Mouse (Mus musculus): ENCODE measurements at regions not wholly inside any gene's neighbourhood (a gene's known extent, or its start where the extent isn't known, plus 50 kb on each side); places are given as distances from the start of the nearest gene placed in this dataset.
"Not testable (repeated sequence)": the region's sequence is repeated elsewhere in the genome, so short reads cannot be mapped to it uniquely, and the experiment has no call there.

DNA sequence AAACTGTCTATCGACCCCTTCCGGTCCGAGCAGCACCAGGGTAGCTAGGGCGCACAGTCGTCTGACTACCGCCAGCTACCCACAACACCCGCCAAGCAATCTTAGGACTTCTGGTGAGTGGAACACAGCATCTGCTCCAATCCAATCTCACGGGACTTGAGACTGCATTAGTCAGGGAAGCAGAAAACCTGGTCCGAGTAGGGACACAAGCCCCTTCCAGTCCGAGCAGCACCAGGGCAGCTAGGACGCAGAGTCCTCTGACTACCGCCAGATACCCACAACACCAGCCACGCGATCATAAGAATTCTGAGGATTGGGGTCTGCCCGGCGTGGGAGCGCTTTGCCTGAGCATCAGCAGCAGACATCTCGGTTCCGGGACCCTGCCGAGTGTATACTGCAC is 79.6 kb downstream of the Gm10715 start:
- not testable (repeated sequence) for DNase-seq (ENCODE audit: low read depth, low spot score); H3K27me3 ChIP-seq (ENCODE audit: control insufficient read depth, insufficient read depth, low read length, poor library complexity, severe bottlenecking); H3K36me3 ChIP-seq (ENCODE audit: control insufficient read depth, insufficient read depth, low read length, poor library complexity, severe bottlenecking)

DNA sequence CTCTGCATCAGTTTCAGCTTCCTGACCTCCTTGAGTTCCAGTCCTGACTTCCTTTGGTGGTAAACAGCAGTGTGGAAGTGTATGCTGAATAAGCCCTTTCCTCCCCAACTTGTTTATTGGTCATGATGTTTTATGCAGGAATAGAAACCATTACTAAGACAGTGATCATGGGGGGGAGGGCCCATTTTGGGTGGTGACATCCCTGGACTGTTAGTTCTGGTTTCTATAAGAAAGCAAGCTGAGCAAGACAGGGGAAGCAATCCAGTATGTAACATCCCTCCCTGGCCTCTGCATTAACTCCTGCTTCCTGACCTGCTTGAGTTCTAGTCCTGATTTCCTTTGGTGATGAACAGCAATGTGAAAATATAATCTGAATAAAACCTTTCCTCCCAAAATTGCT is 124.5 kb downstream of the Gm10715 start:
- no peaks in the 10 kb centered on the region for H3K27me3 ChIP-seq (ENCODE audit: control insufficient read depth, insufficient read depth, low read length, poor library complexity, severe bottlenecking)
- H3K36me3 ChIP-seq (ENCODE audit: control insufficient read depth, insufficient read depth, low read length, poor library complexity, severe bottlenecking): no peaks in the 10 kb centered on the region
- DNase-seq (ENCODE audit: low read depth, low spot score): no peak

- DNase-seq (ENCODE audit: low read depth, low spot score): no peak
- Histone ChIP-seq H3K36me3 (ENCODE audit: control insufficient read depth, insufficient read depth, low read length, poor library complexity, severe bottlenecking) (no peaks in the 10 kb centered on the region), H3K27me3 (ENCODE audit: control insufficient read depth, insufficient read depth, low read length, poor library complexity, severe bottlenecking) (no peaks in the 10 kb centered on the region)
Measured at GRCm38 (mm10) chr9:3184343-3184742, 147.7 kb downstream of the Gm10715 start.

GRCm38 (mm10) chr9:3199151-3200018 is 135.6 kb upstream of the Alkbh8 start:
- no peaks in the 10 kb centered on the region for H3K27me3 ChIP-seq (ENCODE audit: control insufficient read depth, insufficient read depth, low read length, poor library complexity, severe bottlenecking)
- no peak for DNase-seq (ENCODE audit: low read depth, low spot score)

DNA sequence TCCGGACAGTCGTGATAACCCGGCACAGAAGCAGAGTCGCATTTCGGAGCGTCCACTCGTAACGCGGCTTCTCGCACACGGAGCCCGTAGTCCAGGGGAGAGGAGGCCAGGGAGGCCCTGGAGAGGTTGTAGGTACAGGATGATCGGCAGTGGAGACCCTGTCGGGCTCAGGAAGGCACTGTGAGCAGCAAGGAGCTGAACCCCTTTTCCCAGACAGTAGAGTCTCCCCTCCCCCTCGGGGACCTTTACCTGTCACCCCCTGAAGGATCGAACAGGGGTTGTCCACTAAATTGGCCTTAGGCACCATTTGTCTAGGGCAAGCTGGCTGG is 135.0 kb upstream of the Alkbh8 start:
- DNase-seq (ENCODE audit: low read depth, low spot score); H3K27me3 ChIP-seq (ENCODE audit: control insufficient read depth, insufficient read depth, low read length, poor library complexity, severe bottlenecking); H3K36me3 ChIP-seq (ENCODE audit: control insufficient read depth, insufficient read depth, low read length, poor library complexity, severe bottlenecking): not testable (repeated sequence)

More at GRCm38 (mm10) chr9:3199151-3200018, 135.6 kb upstream of the Alkbh8 start:
- no peaks in the 10 kb centered on the region for H3K36me3 ChIP-seq (ENCODE audit: control insufficient read depth, insufficient read depth, low read length, poor library complexity, severe bottlenecking)

GRCm38 (mm10) chr9:3208120-3208519 is 126.8 kb upstream of the Alkbh8 start:
- not testable (repeated sequence) for H3K27me3 ChIP-seq (ENCODE audit: control insufficient read depth, insufficient read depth, low read length, poor library complexity, severe bottlenecking); H3K36me3 ChIP-seq (ENCODE audit: control insufficient read depth, insufficient read depth, low read length, poor library complexity, severe bottlenecking); DNase-seq (ENCODE audit: low read depth, low spot score)

GRCm38 (mm10) chr9:3258396-3259300 is 76.3 kb upstream of the Alkbh8 start:
- peak; percentile 98 for DNase-seq (ENCODE audit: low read depth, low spot score)
- H3K36me3 ChIP-seq (ENCODE audit: control insufficient read depth, insufficient read depth, low read length, poor library complexity, severe bottlenecking): no peaks in the 10 kb centered on the region
- H3K27me3 ChIP-seq (ENCODE audit: control insufficient read depth, insufficient read depth, low read length, poor library complexity, severe bottlenecking): no peaks in the 10 kb centered on the region

DNA sequence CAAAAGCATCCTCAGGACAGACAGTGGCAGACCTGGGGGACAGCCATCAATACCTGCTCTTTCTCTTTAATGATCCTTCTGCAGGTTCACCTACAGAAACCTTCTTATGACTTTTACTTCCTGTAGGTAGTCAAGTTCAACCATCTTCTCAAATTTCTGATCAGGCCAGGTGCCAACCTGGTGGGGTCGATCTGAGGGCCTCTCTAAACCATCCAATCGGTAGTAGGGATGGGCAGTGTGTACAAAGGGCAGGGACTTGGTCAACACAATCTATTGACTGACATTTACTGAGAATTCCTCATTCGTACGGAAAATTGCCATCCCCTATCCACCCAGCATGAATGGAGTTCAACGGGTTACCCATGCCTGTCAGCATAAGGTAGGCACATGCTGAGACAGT is 74.8 kb upstream of the Alkbh8 start:
- Histone ChIP-seq H3K36me3 (ENCODE audit: control insufficient read depth, insufficient read depth, low read length, poor library complexity, severe bottlenecking) (no peaks in the 10 kb centered on the region), H3K27me3 (ENCODE audit: control insufficient read depth, insufficient read depth, low read length, poor library complexity, severe bottlenecking) (no peaks in the 10 kb centered on the region)
- peak; percentile 67 for DNase-seq (ENCODE audit: low read depth, low spot score)

DNA sequence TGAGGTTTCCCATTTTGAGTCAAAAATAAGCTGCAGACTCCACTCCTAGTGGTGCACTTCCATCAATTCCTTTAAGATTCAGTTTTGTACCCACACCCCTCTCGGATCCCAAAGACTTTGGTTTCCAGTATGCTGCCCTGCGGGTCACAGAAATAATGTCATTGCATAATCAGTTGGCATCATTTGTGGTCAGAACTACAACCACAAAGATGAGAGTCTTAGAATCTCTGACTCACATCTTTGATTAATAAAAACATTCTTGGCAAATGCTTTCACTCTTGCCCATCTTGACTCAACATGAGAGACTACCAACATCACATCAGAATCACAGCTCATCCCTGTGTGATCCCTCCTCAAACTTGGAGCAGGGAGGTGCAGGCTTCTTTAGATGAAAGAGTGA is 74.1 kb upstream of the Alkbh8 start:
- no peak for DNase-seq (ENCODE audit: low read depth, low spot score)
- H3K27me3 ChIP-seq (ENCODE audit: control insufficient read depth, insufficient read depth, low read length, poor library complexity, severe bottlenecking): no peaks in the 10 kb centered on the region
- no peaks in the 10 kb centered on the region for H3K36me3 ChIP-seq (ENCODE audit: control insufficient read depth, insufficient read depth, low read length, poor library complexity, severe bottlenecking)

DNA sequence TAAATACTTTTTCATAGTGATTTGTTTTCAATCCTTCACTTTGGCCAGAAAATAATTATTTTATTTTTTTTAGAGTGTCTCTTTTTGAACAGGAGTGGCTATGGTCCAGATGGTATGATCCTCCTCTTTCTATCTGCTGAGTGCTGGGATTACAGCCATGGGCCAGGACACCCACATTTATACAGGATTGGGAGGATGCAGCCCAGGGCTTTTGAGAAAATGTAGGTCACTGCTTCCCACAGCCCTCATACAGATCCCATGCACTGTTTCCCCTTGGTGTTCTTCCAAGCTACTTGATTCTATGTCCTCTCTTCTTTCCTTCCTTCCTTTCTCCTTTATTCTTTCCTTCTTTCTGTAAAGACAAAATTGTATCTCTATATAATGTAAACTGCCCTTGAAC is 70.5 kb upstream of the Alkbh8 start:
- Histone ChIP-seq H3K36me3 (ENCODE audit: control insufficient read depth, insufficient read depth, low read length, poor library complexity, severe bottlenecking) (no peaks in the 10 kb centered on the region), H3K27me3 (ENCODE audit: control insufficient read depth, insufficient read depth, low read length, poor library complexity, severe bottlenecking) (no peaks in the 10 kb centered on the region)
- no peak for DNase-seq (ENCODE audit: low read depth, low spot score)

GRCm38 (mm10) chr9:3280496-3280895 is 54.4 kb upstream of the Alkbh8 start:
- not testable (repeated sequence) for H3K36me3 ChIP-seq (ENCODE audit: control insufficient read depth, insufficient read depth, low read length, poor library complexity, severe bottlenecking); H3K27me3 ChIP-seq (ENCODE audit: control insufficient read depth, insufficient read depth, low read length, poor library complexity, severe bottlenecking); DNase-seq (ENCODE audit: low read depth, low spot score)

GRCm38 (mm10) chr9:3281906-3282305 is 53.0 kb upstream of the Alkbh8 start:
- not testable (repeated sequence) for H3K36me3 ChIP-seq (ENCODE audit: control insufficient read depth, insufficient read depth, low read length, poor library complexity, severe bottlenecking); H3K27me3 ChIP-seq (ENCODE audit: control insufficient read depth, insufficient read depth, low read length, poor library complexity, severe bottlenecking); DNase-seq (ENCODE audit: low read depth, low spot score)

DNA sequence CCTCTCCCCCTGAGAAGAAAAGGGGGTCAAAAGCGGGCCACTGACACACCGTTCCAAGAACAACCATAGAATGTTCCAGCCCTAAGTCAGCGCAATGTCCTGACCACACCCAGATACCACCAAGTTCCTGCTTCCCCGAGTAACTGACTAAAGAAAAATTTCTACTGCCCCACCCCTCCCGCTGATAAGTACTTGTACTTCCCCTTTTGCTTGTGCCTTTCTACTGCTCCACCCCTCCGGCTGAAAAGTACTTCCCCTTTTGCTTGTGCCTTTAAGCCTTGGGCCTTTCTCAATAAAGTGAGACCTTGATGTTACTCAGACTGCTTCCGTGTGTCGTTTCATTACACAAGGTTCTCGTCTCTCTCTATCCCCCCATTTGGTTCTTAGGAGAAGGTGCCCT is 51.6 kb upstream of the Alkbh8 start:
- not testable (repeated sequence) for H3K36me3 ChIP-seq (ENCODE audit: control insufficient read depth, insufficient read depth, low read length, poor library complexity, severe bottlenecking); DNase-seq (ENCODE audit: low read depth, low spot score); H3K27me3 ChIP-seq (ENCODE audit: control insufficient read depth, insufficient read depth, low read length, poor library complexity, severe bottlenecking)

Measured in splenic B cell, adult 2 months (primary cell).